Mouse (Mus musculus) embryonic facial prominence, embryonic 13.5 days (tissue): ENCODE measurements at regions not wholly inside any gene's neighbourhood (a gene's known extent, or its start where the extent isn't known, plus 50 kb on each side); places are given as distances from the start of the nearest gene placed in this dataset.
A peak's percentile ranks its signal among the peaks of the same experiment; 100 is the strongest.

Experiments
- ATAC-seq: fragments of 200-750 bp; cut with Nextera tagmentation; 2 replicates; pipeline ENCODE4 v1.8.0; 2017; ENCODE audit warnings: low read depth; ENCODE audit not compliant: insufficient number of reproducible peaks, insufficient read depth, low FRiP score, low TSS enrichment
- H3K27ac ChIP-seq: fragments of 300-500 bp; sonication (generic); 2 replicates; pipeline ENCODE4 v1.5.1; 2015; ENCODE audit warnings: moderate library complexity, mild to moderate bottlenecking, inconsistent platforms
- H3K27me3 ChIP-seq: fragments of 300-500 bp; sonication (generic); 2 replicates; pipeline ENCODE4 v1.6.1; 2015; ENCODE audit warnings: mild to moderate bottlenecking, inconsistent platforms
- H3K36me3 ChIP-seq: fragments of 300-500 bp; sonication (generic); 2 replicates; pipeline ENCODE4 v1.6.1; 2015; ENCODE audit warnings: mild to moderate bottlenecking, inconsistent platforms
- H3K4me1 ChIP-seq: fragments of 300-500 bp; sonication (generic); 2 replicates; pipeline ENCODE4 v1.6.1; 2015; ENCODE audit warnings: inconsistent platforms
- H3K4me2 ChIP-seq: fragments of 300-500 bp; sonication (generic); 2 replicates; pipeline ENCODE4 v1.6.1; 2015; ENCODE audit warnings: moderate library complexity, mild to moderate bottlenecking, inconsistent platforms
- H3K4me3 ChIP-seq: fragments of 300-500 bp; sonication (generic); 2 replicates; pipeline ENCODE4 v1.5.1; 2015; ENCODE audit warnings: mild to moderate bottlenecking, inconsistent platforms
- H3K9ac ChIP-seq: fragments of 300-500 bp; sonication (generic); 2 replicates; pipeline ENCODE4 v1.6.1; 2015; ENCODE audit warnings: mild to moderate bottlenecking, inconsistent platforms
- H3K9me3 ChIP-seq: fragments of 300-500 bp; sonication (generic); 2 replicates; pipeline ENCODE4 v1.6.1; 2016; ENCODE audit warnings: inconsistent platforms
- WGBS: fragments of 180-500 bp; shearing (Covaris S2); methylation state at CpG from one replicate; pipeline ENCODE4 v1.1.7; 2015; ENCODE audit warnings: mixed read lengths; 5-methylcytosine and 5-hydroxymethylcytosine counted together

DNA sequence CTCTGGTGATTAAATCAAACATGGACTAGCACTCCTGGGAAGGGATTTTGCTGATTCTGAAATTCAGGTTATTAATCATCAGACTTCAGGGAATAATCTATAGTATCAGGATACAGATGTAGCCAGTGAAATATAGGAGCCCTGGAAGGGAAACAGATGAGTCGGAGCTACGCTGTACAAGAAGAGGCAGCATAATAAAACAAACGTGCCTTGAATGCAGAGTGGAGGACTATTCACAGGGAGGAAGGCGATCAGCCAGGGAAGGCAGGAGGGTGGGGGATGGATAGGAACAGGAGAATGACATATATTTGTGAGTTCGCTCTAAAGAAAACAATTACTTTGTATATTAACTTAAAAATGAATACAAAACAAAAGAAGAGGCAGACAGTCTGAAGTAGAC is 286.6 kb upstream of the Got2 start:
- no peak for ATAC-seq
- no peaks in the 10 kb centered on the region for H3K9me3 ChIP-seq
- no peak overlapping the region for H3K4me3 ChIP-seq
- H3K4me1 ChIP-seq, result no peaks in the 10 kb centered on the region
- no peak overlapping the region for H3K27ac ChIP-seq
- H3K36me3 ChIP-seq, result no peaks in the 10 kb centered on the region
- WGBS, result 81% methylated on average over 5 of the region's 5 CpGs
- no peaks in the 10 kb centered on the region for H3K27me3 ChIP-seq
- H3K9ac ChIP-seq, result no peak overlapping the region
- no peak overlapping the region for H3K4me2 ChIP-seq

DNA sequence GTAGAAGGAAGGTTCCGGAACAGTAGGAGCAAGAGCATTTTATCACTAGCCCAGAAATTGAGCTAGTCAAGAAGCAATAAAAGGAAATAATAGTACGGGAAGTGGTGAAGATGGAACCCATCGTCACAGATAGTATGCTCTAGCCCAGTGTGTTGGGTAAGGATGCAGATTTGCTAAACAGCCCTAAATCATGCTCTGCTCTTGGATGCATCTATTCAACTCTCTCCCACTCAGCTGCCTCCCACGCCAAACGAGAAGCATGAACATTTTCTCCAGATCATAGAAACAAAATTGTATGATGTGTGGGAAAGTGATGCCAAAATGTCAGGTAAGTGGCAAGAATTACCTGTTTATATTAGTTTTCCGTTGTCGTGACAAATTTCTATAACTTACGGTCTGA is 276.6 kb upstream of the Got2 start:
- Histone ChIP-seq H3K27me3 (no peaks in the 10 kb centered on the region), H3K36me3 (no peaks in the 10 kb centered on the region), H3K4me3 (no peak overlapping the region), H3K27ac (no peak overlapping the region), H3K4me2 (no peak overlapping the region), H3K9ac (no peak overlapping the region), H3K4me1 (no peaks in the 10 kb centered on the region), H3K9me3 (no peaks in the 10 kb centered on the region)
- ATAC-seq, result no peak
- WGBS, result 90% methylated on average over 8 of the region's 8 CpGs

DNA sequence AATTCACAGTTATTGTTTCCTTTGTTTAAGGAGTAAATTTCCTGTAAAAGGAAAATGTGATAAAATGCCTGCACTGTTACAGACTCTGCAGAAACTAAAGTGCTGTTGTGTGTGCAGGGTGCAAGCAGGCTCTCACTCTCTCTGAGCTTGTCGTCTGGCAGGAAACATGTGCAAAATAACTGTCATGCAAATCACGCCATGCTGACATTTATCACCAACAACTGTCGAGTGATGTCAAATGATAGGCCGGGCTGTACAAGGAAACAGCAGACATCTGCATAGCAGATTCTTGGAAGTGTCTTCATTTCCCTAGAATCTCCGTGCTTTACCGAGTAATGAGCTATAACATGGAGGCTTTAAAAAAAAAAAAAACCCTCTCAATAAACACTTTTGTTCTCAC is 271.6 kb upstream of the Got2 start:
- no peak overlapping the region for H3K4me3 ChIP-seq
- no peaks in the 10 kb centered on the region for H3K9me3 ChIP-seq
- no peaks in the 10 kb centered on the region for H3K4me1 ChIP-seq
- WGBS, result 55% methylated on average over 6 of the region's 6 CpGs
- no peak overlapping the region for H3K27ac ChIP-seq
- H3K4me2 ChIP-seq, result no peak overlapping the region
- H3K36me3 ChIP-seq, result no peaks in the 10 kb centered on the region
- no peaks in the 10 kb centered on the region for H3K27me3 ChIP-seq
- ATAC-seq, result no peak
- H3K9ac ChIP-seq, result no peak overlapping the region

DNA sequence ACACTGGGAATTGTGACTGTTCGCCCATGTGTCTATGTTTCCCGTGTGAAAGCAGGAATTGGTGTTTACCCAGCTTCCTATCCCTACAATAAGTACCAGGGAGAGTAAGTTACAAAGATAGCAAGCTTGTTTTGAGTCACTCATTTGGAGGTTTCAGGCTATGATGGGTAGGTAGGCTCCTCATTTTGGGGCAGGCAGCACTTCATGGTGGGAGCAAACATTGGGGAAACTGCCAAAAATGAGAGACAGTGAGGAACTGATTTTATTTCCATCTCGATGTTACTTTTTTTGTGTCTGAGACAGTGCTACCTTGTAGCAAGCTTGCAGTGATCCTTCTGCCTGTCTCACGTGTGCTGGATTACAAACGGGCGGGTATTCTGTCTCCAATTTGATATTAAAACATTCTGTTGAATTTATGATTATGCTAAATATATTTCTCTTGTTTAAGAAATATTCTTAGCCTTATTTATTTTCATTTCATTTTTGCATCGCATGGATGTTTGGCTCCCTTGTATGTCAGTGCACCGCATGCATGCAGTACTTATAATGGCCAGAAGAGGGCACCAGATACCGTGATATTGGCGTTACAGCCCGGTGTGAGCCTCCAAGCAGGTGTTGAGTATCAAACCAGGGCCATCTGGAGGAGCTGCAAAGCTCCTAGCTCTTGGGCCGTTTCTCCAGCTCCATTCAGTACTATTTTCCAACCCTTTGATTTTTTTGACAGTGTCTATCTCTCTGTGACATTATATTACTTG is 264.3 kb upstream of the Got2 start:
- Histone ChIP-seq H3K9ac (no peak overlapping the region), H3K4me1 (no peaks in the 10 kb centered on the region), H3K27me3 (no peaks in the 10 kb centered on the region), H3K9me3 (no peaks in the 10 kb centered on the region), H3K36me3 (no peaks in the 10 kb centered on the region), H3K4me3 (no peak overlapping the region), H3K4me2 (0 out of 2 replicates have a peak overlapping the region, but pooled peaks have one; percentile 7), H3K27ac (no peak overlapping the region)
- no peak for ATAC-seq
- 39% methylated on average over 12 of the region's 12 CpGs for WGBS

DNA sequence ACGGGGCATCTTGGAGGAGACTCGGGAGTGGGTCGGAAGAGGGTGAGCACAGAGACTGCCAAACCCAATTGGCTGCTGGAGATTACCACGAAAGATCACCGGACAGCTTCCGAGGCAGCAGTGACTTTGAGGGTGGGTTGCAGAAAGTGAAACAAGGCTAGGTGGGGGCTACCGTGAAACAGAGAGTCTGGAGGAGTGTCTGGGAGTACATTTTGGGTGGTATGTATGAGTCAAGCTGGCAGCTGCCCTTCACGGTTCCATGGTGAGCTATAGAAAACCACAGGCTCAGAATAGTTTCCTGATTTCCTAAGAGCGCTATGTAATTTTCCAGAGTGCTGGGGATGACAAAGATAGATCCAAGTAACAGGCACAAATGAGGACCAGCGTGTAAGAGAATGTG is 263.7 kb upstream of the Got2 start:
- Histone ChIP-seq H3K27me3 (no peaks in the 10 kb centered on the region), H3K9me3 (no peaks in the 10 kb centered on the region), H3K4me3 (no peak overlapping the region), H3K9ac (no peak overlapping the region), H3K4me2 (peak overlapping the region; percentile 7; the same call in 1 of the 2 replicates), H3K27ac (no peak overlapping the region), H3K4me1 (no peaks in the 10 kb centered on the region), H3K36me3 (no peaks in the 10 kb centered on the region)
- 62% methylated on average over 10 of the region's 10 CpGs for WGBS
- no peak for ATAC-seq

DNA sequence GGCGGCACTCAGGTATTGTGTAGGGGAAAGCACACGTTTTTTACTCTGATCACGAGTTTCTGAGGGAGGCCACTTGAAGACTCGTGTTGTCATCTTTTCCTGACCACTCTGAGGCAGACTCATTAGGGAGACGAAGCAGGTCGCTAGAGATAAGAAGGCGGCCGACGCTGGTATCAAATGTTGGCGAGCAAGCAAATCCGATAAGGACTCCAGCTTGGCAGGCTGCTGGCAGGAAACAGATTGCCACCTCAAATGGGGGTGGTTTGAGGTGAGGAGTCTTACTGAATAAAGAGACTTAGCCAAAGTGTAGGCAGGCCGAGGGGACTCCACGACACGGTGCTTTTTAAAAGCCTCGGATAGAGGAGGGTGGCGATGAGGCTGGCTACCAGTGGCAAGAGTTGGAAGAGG is 262.7 kb upstream of the Got2 start:
- no peak overlapping the region for H3K9ac ChIP-seq
- no peak for ATAC-seq
- 82% methylated on average over 16 of the region's 16 CpGs for WGBS

DNA sequence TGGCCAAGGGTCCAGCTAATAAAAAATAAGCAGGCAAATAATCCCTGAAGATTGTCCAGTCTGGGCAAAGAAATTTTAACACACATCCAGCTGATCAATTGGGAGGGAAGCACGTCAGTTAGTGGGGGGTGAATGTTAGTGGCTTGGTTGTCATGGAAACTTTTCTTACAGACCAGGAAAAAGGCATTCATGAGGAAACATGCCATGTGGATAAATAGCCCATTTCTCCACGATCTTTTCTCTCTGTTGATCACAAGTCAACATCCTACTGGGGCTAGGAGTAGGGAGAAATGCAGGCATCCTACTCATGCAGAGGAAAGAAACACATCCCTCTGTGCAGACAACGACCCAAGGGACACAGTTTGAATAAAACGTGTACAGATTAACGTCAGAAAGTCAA is 243.8 kb upstream of the Got2 start:
- Histone ChIP-seq H3K9ac (no peak overlapping the region), H3K4me1 (no peaks in the 10 kb centered on the region), H3K27ac (no peak overlapping the region), H3K36me3 (no peaks in the 10 kb centered on the region), H3K27me3 (no peaks in the 10 kb centered on the region), H3K4me2 (no peak overlapping the region), H3K4me3 (no peak overlapping the region), H3K9me3 (no peaks in the 10 kb centered on the region)
- ATAC-seq, result no peak
- 64% methylated on average over 5 of the region's 5 CpGs for WGBS

More for the DNA sequence above, 262.7 kb upstream of the Got2 start:
- Histone ChIP-seq H3K4me1 (no peaks in the 10 kb centered on the region), H3K4me2 (no peak overlapping the region), H3K9me3 (no peaks in the 10 kb centered on the region), H3K36me3 (no peaks in the 10 kb centered on the region), H3K27me3 (no peaks in the 10 kb centered on the region), H3K4me3 (no peak overlapping the region), H3K27ac (no peak overlapping the region)

DNA sequence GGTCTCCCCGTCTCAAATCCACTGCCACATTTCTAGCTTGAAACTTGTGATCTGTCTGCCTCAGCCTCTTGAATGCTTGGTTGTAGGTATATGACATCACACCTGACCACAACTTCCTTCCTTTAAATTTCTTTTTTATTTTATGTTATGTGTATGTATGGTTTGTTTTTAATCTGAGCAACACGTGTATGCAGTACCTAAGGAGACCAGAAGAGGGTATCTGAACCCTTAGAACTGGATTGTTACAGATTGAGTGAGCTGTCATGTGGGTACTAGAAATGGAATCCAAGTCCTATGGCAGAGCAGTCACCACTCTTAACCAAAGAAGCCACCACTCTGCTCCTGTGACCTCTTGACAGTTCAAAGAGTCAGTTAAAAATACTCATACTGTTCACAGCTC is 240.0 kb upstream of the Got2 start:
- no peak overlapping the region for H3K27ac ChIP-seq
- no peak overlapping the region for H3K4me3 ChIP-seq
- no peak for ATAC-seq
- H3K4me2 ChIP-seq, result no peak overlapping the region
- H3K9me3 ChIP-seq, result no peaks in the 10 kb centered on the region
- H3K36me3 ChIP-seq, result no peaks in the 10 kb centered on the region
- WGBS, result 69% methylated on average over 2 of the region's 2 CpGs
- H3K27me3 ChIP-seq, result no peaks in the 10 kb centered on the region
- no peaks in the 10 kb centered on the region for H3K4me1 ChIP-seq
- H3K9ac ChIP-seq, result no peak overlapping the region

DNA sequence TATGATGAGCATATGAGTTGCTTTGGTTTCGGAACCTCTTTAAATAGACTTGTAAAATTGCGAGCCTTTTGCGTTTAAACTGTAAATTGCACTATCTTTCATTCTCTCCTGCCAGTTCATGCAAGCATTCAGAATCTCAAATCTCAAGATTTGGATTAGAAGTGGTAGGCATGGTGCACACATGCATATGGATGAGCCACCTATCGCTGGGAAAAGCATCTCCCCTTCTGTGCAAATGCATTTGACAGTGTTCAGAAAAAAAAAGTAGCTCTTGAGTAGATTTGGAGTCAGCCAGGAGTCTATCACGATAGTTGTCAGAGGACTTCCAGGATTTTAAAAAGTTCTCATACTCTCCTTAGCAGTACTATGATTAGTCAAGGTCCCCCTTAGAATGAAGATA is 212.5 kb upstream of the Got2 start:
- no peak overlapping the region for H3K4me2 ChIP-seq
- H3K27ac ChIP-seq, result no peak overlapping the region
- ATAC-seq, result no peak
- no peak overlapping the region for H3K9ac ChIP-seq
- H3K27me3 ChIP-seq, result no peaks in the 10 kb centered on the region
- no peaks in the 10 kb centered on the region for H3K9me3 ChIP-seq
- no peak overlapping the region for H3K4me3 ChIP-seq
- WGBS, result 86% methylated on average over 5 of the region's 5 CpGs
- H3K36me3 ChIP-seq, result no peaks in the 10 kb centered on the region
- no peaks in the 10 kb centered on the region for H3K4me1 ChIP-seq

DNA sequence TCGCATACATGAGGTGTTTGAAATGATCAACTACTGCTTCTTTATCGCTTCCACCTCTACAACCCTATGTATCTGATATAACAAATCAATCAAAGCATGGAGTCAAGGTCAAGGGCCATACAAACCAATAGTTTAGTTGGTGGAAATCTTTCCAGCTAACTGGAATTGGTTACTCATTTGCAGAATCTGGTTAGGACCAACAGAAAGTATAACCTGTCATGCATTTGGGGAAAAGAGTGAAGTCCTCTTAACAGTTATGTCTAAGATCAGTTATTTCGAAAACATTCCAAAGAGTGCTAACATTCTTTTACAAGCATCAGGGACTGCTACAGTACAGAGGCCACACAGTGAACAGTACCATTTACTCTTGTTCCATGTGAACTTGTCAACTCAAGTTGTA is 204.6 kb upstream of the Got2 start:
- no peak overlapping the region for H3K9ac ChIP-seq
- H3K36me3 ChIP-seq, result no peaks in the 10 kb centered on the region
- H3K4me2 ChIP-seq, result no peak overlapping the region
- no peaks in the 10 kb centered on the region for H3K9me3 ChIP-seq
- ATAC-seq, result no peak
- no peak overlapping the region for H3K4me3 ChIP-seq
- no peak overlapping the region for H3K27ac ChIP-seq
- 82% methylated on average over 3 of the region's 3 CpGs for WGBS
- no peaks in the 10 kb centered on the region for H3K27me3 ChIP-seq
- no peaks in the 10 kb centered on the region for H3K4me1 ChIP-seq

DNA sequence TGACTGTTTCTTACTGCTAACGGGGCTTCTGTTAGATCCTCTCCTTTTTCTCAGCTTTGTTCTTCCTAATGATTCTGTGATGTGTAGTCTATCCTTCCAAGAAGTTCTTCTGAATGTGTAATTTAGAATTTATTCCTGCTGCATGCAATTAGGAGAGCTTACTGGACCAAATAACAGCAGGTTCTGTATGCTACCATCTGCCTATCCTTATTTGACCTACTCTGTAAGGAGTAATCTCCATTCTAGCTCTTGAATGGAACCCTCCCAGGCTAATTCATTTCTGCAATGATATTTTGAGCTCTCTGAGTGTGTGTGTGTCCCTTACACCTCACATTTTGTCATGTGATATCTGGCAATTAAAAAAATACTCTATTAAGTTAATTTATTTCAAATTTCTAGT is 201.9 kb upstream of the Got2 start:
- H3K36me3 ChIP-seq, result no peaks in the 10 kb centered on the region
- H3K27ac ChIP-seq, result no peak overlapping the region
- H3K4me3 ChIP-seq, result no peak overlapping the region
- no peak for ATAC-seq
- H3K9me3 ChIP-seq, result no peaks in the 10 kb centered on the region
- no peak overlapping the region for H3K4me2 ChIP-seq
- 85% methylated on average over 1 of the region's 1 CpGs for WGBS
- H3K27me3 ChIP-seq, result no peaks in the 10 kb centered on the region
- no peaks in the 10 kb centered on the region for H3K4me1 ChIP-seq
- no peak overlapping the region for H3K9ac ChIP-seq

DNA sequence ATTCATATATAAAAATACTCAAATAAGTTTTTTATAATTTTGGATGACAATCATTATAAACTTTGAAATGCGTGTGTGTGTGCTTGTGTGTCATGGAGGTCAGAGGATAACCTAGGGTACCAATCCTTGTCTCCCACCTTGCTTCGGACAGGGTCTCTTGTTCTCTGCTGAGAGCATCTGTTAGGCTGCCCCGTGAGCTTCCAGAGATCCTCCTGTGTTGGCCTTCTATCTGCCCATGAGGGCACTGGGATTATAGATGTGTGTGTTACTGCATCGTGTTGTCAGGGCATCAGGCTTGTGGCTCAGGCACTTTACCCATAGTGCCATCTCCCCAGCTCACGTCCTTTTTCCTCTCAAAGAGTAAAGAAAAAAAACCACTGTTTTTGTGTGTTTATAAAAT is 180.0 kb upstream of the Got2 start:
- Histone ChIP-seq H3K4me2 (no peak overlapping the region), H3K4me3 (no peak overlapping the region), H3K9me3 (no peaks in the 10 kb centered on the region), H3K9ac (no peak overlapping the region), H3K36me3 (no peaks in the 10 kb centered on the region), H3K27me3 (no peaks in the 10 kb centered on the region), H3K4me1 (no peaks in the 10 kb centered on the region), H3K27ac (no peak overlapping the region)
- 81% methylated on average over 5 of the region's 5 CpGs for WGBS
- ATAC-seq, result no peak
